Mouse (Mus musculus): ENCODE measurements around the gene Dexi. TPM values are rescaled to one million over a fixed set of nuclear protein-coding genes. Genes with fewer than 3 reads are reported as not detected.

Gene Dexi
- total RNA-seq, 2 experiments from 2014 or later, result 43.7 to 43.9 TPM

DNA sequence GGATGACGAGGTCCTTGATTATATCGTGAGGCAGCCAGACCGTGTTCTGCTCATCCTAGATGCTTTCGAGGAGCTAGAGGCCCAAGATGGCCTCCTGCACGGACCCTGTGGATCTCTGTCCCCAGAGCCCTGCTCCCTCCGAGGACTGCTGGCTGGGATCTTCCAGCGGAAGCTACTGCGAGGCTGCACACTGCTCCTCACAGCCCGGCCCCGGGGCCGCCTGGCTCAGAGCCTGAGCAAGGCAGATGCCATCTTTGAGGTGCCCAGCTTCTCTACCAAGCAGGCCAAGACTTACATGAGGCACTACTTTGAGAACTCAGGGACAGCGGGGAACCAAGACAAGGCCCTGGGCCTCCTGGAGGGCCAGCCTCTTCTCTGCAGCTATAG, 31.7 kb downstream of the Dexi start:
- TF ChIP-seq CTCF (IDR thresholded peaks at IDR 0.05), result no peak
- intact Hi-C loops (cut with DNase I), result no loop called here

GRCm38 (mm10) chr16:10510477-10511133, 32.2 kb downstream of the Dexi start:
- intact Hi-C loops (cut with DNase I), result no loop called here
- no peak for TF ChIP-seq CTCF (IDR thresholded peaks at IDR 0.05)
- H3K4me3 ChIP-seq, result no peak overlapping the region

More for the DNA sequence above, 31.7 kb downstream of the Dexi start:
- Histone ChIP-seq H3K4me3 (no peak overlapping the region), H3K27ac (no peak overlapping the region)
- DNase-seq, result no peak

GRCm38 (mm10) chr16:10508691-10509090, 34.2 kb downstream of the Dexi start:
- Histone ChIP-seq H3K27ac (no peak overlapping the region), H3K4me3 (no peak overlapping the region)
- DNase-seq, result no peak
- no peak for TF ChIP-seq CTCF (IDR thresholded peaks at IDR 0.05)
- intact Hi-C loops (cut with DNase I), result no loop called here

More at GRCm38 (mm10) chr16:10510477-10511133, 32.2 kb downstream of the Dexi start:
- no peak overlapping the region for H3K27ac ChIP-seq
- no peak for DNase-seq

GRCm38 (mm10) chr16:10507445-10507844, 35.4 kb downstream of the Dexi start:
- Histone ChIP-seq H3K27ac (no peak overlapping the region), H3K4me3 (no peak overlapping the region)
- TF ChIP-seq CTCF (IDR thresholded peaks at IDR 0.05), result no peak
- no peak for DNase-seq
- intact Hi-C loops (cut with DNase I), result no loop called here

GRCm38 (mm10) chr16:10503058-10503457, 39.8 kb downstream of the Dexi start:
- Histone ChIP-seq H3K4me3 (no peak overlapping the region), H3K27ac (no peak overlapping the region)
- TF ChIP-seq CTCF (IDR thresholded peaks at IDR 0.05), result no peak
- intact Hi-C loops (cut with DNase I), result no loop called here
- no peak for DNase-seq

GRCm38 (mm10) chr16:10501865-10502264, 41.0 kb downstream of the Dexi start:
- no peak overlapping the region for H3K4me3 ChIP-seq
- intact Hi-C loops (cut with DNase I), result no loop called here
- TF ChIP-seq CTCF (IDR thresholded peaks at IDR 0.05), result no peak
- DNase-seq, result no peak
- no peak overlapping the region for H3K27ac ChIP-seq

GRCm38 (mm10) chr16:10499122-10499521, 43.7 kb downstream of the Dexi start:
- no peak for DNase-seq
- intact Hi-C loops (cut with DNase I), result no loop called here
- TF ChIP-seq CTCF (IDR thresholded peaks at IDR 0.05), result no peak
- no peak overlapping the region for H3K27ac ChIP-seq
- H3K4me3 ChIP-seq, result no peak overlapping the region

DNA sequence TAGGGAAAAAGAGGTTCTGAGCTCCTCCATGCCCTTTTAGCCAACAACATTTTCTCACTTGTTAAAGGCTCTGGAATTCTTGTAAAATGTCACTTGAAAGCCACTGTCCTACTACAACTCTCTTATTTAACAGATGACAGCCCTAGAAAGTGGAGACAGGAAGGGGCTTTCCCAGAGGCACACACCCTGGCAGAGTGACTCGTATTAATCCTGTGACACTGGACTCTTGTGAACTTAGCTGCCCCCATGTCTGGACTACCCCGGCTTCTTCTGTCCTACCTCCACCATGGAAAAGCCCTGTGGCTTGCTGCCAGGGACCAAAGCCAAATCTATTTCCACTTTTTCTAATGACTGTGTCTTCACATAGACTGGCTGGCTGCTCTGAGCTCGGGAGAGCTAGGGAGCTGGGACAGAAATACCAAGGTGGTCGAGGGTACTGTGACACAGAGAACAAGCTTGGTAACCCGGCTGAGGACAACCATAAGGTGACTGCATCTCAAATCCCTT, 44.7 kb downstream of the Dexi start:
- H3K27ac ChIP-seq, result no peak overlapping the region
- no peak overlapping the region for H3K4me3 ChIP-seq
- TF ChIP-seq CTCF (IDR thresholded peaks at IDR 0.05), result no peak
- intact Hi-C loops (cut with DNase I), result no loop called here
- DNase-seq, result no peak

DNA sequence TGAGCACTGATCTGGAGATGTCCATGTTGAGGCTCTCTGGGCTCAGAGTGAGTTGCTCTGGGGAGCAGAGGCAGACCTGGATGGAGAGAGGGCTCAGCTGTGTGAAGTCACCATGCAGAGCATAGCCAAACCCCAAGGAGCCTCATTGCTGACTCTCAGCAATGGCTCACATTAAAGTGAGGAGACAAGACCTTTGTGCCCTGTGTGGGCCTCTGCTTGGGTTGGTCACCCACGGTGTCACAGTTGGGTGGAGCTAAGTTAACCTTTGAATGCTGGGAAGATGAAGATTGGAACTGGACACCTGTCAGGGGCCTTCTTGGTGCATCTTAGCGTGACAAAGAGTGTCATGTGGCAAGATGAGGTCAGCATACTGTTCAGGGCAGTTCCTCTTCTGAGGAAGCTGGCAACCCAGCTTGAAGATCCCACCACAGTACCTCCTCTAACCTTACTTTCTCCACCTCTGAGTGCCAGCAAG, 47.0 kb downstream of the Dexi start:
- no peak for TF ChIP-seq CTCF (IDR thresholded peaks at IDR 0.05)
- Histone ChIP-seq H3K27ac (no peak overlapping the region), H3K4me3 (no peak overlapping the region)
- intact Hi-C loops (cut with DNase I), result no loop called here
- no peak for DNase-seq

GRCm38 (mm10) chr16:10492587-10492986, 50.3 kb downstream of the Dexi start:
- H3K27ac ChIP-seq, result no peak overlapping the region
- no peak for TF ChIP-seq CTCF (IDR thresholded peaks at IDR 0.05)
- H3K4me3 ChIP-seq, result no peak overlapping the region
- no peak for DNase-seq
- intact Hi-C loops (cut with DNase I), result no loop called here

- no peak for DNase-seq
- TF ChIP-seq CTCF (IDR thresholded peaks at IDR 0.05), result no peak
- Histone ChIP-seq H3K27ac (no peak overlapping the region), H3K4me3 (no peak overlapping the region)
- intact Hi-C loops (cut with DNase I), result no loop called here
These were observed 51.1 kb downstream of the Dexi start for GRCm38 (mm10) chr16:10491716-10492115.

DNA sequence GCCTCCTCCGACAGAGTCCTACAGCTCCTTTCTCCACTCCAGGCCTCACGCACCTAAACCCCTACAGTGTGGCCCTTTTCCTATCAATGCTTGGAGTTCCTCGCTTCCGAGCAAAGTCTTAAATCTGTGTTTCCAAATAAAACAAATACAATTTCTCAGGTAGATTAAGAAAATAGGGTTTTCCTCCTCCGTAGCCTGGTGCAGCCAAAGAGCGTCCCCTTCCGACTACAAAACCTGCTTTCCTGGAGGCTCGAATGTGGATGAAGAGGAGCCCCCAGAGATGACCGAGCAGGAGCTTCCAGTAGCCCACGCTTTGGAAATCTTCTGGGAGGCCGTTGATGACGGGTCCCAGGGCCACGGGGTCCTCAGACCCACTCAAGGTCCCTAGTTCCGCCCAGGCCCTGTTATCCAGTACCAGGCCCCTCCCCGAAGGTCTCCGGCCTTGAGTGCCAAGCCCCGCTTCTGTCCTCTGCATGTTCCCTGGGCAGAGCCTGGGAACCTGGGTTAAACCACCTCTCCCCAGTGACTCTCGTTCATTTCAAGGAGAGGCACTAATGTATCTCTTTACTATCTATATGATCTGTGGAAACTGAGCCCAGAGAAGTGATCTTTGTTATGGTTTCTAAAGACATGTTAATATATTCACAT, 52.2 kb downstream of the Dexi start:
- Histone ChIP-seq H3K27ac (no peak overlapping the region), H3K4me3 (no peak overlapping the region)
- intact Hi-C loops (cut with DNase I), result no loop called here
- no peak for DNase-seq
- TF ChIP-seq CTCF (IDR thresholded peaks at IDR 0.05), result no peak

DNA sequence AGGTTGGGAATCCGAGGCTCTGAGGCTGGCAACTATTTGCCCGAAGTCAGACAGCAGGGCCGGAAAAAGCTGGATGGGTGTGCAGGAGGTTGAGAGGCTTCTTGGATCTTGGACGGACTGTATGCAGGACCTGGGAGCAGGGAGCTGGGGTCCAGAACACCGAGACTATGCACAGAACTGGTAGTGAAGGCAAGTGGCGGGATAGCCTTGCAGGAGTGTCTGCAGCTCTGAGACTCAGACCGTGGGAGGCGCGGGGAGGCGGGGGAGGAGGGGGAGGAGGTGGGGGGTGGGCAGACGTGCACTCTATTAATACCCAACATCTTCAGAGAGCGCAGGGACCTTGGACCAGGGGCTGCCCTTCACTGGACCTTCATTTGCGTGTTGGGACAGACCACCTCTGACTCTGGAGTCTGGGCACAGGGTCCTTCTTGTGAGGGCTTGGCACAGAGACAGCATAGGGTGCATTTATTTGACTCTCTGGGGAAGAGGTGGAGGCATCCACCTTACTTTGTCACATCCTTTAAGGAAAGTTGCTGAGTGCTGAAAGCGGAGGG, 52.9 kb downstream of the Dexi start:
- TF ChIP-seq CTCF (IDR thresholded peaks at IDR 0.05), result no peak
- DNase-seq, result no peak
- intact Hi-C loops (cut with DNase I), result no loop called here
- Histone ChIP-seq H3K4me3 (peak overlapping the region; percentile 58), H3K27ac (no peak overlapping the region)

All from gastrocnemius, adult 2 months (tissue).